Mouse (Mus musculus) stomach, postnatal 0 days (tissue): ENCODE data around the gene Ptk7.

Experiments used
- CTCF ChIP-seq: IDR thresholded peaks from 2 replicates; pipeline ENCODE4 v1.5.1; 2016; ENCODE audit warnings: antibody characterized with exemption, low read depth, mild to moderate bottlenecking, moderate library complexity
- EP300 ChIP-seq: optimal IDR thresholded peaks from 2 replicates; pipeline ENCODE3; 2016; ENCODE audit warnings: antibody characterized with exemption

- TF ChIP-seq CTCF, result no peak
- no peak for TF ChIP-seq EP300
These were observed 15.7 kb upstream of the Ptk7 start for GRCm38 (mm10) chr17:46644916-46645475.
